Mouse (Mus musculus): ENCODE measurements around the gene Sept6. TPM values are rescaled to one million over a fixed set of nuclear protein-coding genes. Genes with fewer than 3 reads are reported as not detected.
A peak's percentile ranks its signal among the peaks of the same experiment; 100 is the strongest.
"Not testable (repeated sequence)": the region's sequence is repeated elsewhere in the genome, so short reads cannot be mapped to it uniquely, and the experiment has no call there.

The Sept6 gene
- total RNA-seq, 2 experiments from 2014 or later = 57.4 to 68.4 TPM

- no peak for DNase-seq (ENCODE audit: low spot score in 2 of 2)
- intact Hi-C loops (cut with DNase I) = loop anchor here (5.0 kb wide), 1 partner anchor 38 kb away; no protein-coding TSS in a partner anchor
Measured at GRCm38 (mm10) chrX:36974905-36975304, 16.7 kb downstream of the Sept6 start.

GRCm38 (mm10) chrX:36972951-36973471 is 18.6 kb downstream of the Sept6 start:
- DNase-seq (ENCODE audit: low spot score in 2 of 2) = no peak
- intact Hi-C loops (cut with DNase I) = no loop called here

GRCm38 (mm10) chrX:36971156-36971555 is 20.4 kb downstream of the Sept6 start:
- intact Hi-C loops (cut with DNase I) = no loop called here

GRCm38 (mm10) chrX:36969501-36969900 is 22.1 kb downstream of the Sept6 start:
- DNase-seq (ENCODE audit: low spot score in 2 of 2) = no peak
- intact Hi-C loops (cut with DNase I) = no loop called here

More at GRCm38 (mm10) chrX:36971156-36971555, 20.4 kb downstream of the Sept6 start:
- DNase-seq (ENCODE audit: low spot score in 2 of 2) = no peak

GRCm38 (mm10) chrX:36956674-36957073 is 34.9 kb downstream of the Sept6 start:
- intact Hi-C loops (cut with DNase I) = no loop called here
- DNase-seq (ENCODE audit: low spot score in 2 of 2) = no peak

GRCm38 (mm10) chrX:36941106-36941505 is 50.5 kb downstream of the Sept6 start:
- no peak for DNase-seq (ENCODE audit: low spot score in 2 of 2)
- intact Hi-C loops (cut with DNase I) = no loop called here

GRCm38 (mm10) chrX:36939806-36940413 is 51.7 kb downstream of the Sept6 start:
- intact Hi-C loops (cut with DNase I) = loop anchor here (5.0 kb wide), 1 partner anchor 37 kb away; no protein-coding TSS in a partner anchor
- DNase-seq (ENCODE audit: low spot score in 2 of 2) = no peak

GRCm38 (mm10) chrX:36935326-36935966 is 56.1 kb downstream of the Sept6 start:
- intact Hi-C loops (cut with DNase I) = loop anchor here (5.0 kb wide), 1 partner anchor 42 kb away; no protein-coding TSS in a partner anchor
- peak in 1 of 2 experiments; percentile 5 for DNase-seq (ENCODE audit: low spot score in 2 of 2)

- DNase-seq (ENCODE audit: low spot score in 2 of 2) = no peak
- intact Hi-C loops (cut with DNase I) = loop anchor here (2.0 kb wide), 1 partner anchor 92 kb away; no protein-coding TSS in a partner anchor
Measured at GRCm38 (mm10) chrX:36930574-36930973, 61.0 kb downstream of the Sept6 start.

GRCm38 (mm10) chrX:36929694-36930093 is 61.9 kb downstream of the Sept6 start:
- DNase-seq (ENCODE audit: low spot score in 2 of 2) = no peak
- intact Hi-C loops (cut with DNase I) = loop anchor here (2.0 kb wide), 1 partner anchor 93 kb away; no protein-coding TSS in a partner anchor

GRCm38 (mm10) chrX:36928791-36929190 is 62.8 kb downstream of the Sept6 start:
- intact Hi-C loops (cut with DNase I) = no loop called here
- no peak for DNase-seq (ENCODE audit: low spot score in 2 of 2)

GRCm38 (mm10) chrX:36921346-36921745 is 70.2 kb downstream of the Sept6 start:
- intact Hi-C loops (cut with DNase I) = no loop called here

GRCm38 (mm10) chrX:36917749-36918148 is 73.8 kb downstream of the Sept6 start:
- DNase-seq (ENCODE audit: low spot score in 2 of 2) = no peak
- intact Hi-C loops (cut with DNase I) = no loop called here

More at GRCm38 (mm10) chrX:36921346-36921745, 70.2 kb downstream of the Sept6 start:
- no peak for DNase-seq (ENCODE audit: low spot score in 2 of 2)

- peak in 1 of 2 experiments; percentile 8 for DNase-seq (ENCODE audit: low spot score in 2 of 2)
- intact Hi-C loops (cut with DNase I) = no loop called here
Measured at GRCm38 (mm10) chrX:36911343-36911742, 80.3 kb downstream of the Sept6 start.

GRCm38 (mm10) chrX:36906539-36906938 is 85.1 kb downstream of the Sept6 start:
- no peak for DNase-seq (ENCODE audit: low spot score in 2 of 2)
- intact Hi-C loops (cut with DNase I) = no loop called here

- intact Hi-C loops (cut with DNase I) = loop anchor here (5.0 kb wide), 2 partner anchors 71 to 96 kb away; no protein-coding TSS in a partner anchor
- DNase-seq (ENCODE audit: low spot score in 2 of 2) = peak; percentile 87 to 91
Measured at GRCm38 (mm10) chrX:36903115-36903768, 88.4 kb downstream of the Sept6 start.

GRCm38 (mm10) chrX:36902321-36903114 is 89.1 kb downstream of the Sept6 start, which contains the start of gene Nkrf:
Gene Nkrf (minus strand): TSS chrX:36902899.
- intact Hi-C loops (cut with DNase I) = loop anchor here (5.0 kb wide), 2 partner anchors 70 to 95 kb away; no protein-coding TSS in a partner anchor
- peak; percentile 52 to 53 for DNase-seq (ENCODE audit: low spot score in 2 of 2)

GRCm38 (mm10) chrX:36901655-36902054 is 89.9 kb downstream of the Sept6 start:
- DNase-seq (ENCODE audit: low spot score in 2 of 2) = no peak
- intact Hi-C loops (cut with DNase I) = loop anchor here (5.0 kb wide), 2 partner anchors 69 to 94 kb away; no protein-coding TSS in a partner anchor

- intact Hi-C loops (cut with DNase I); DNase-seq (ENCODE audit: low spot score in 2 of 2): not testable (repeated sequence)
Measured at GRCm38 (mm10) chrX:36898931-36899330, 92.7 kb downstream of the Sept6 start.

Measured in left cerebral cortex, postnatal 36 days (tissue).